Mouse (Mus musculus): ENCODE data around the gene Ndufaf8.

DNA sequence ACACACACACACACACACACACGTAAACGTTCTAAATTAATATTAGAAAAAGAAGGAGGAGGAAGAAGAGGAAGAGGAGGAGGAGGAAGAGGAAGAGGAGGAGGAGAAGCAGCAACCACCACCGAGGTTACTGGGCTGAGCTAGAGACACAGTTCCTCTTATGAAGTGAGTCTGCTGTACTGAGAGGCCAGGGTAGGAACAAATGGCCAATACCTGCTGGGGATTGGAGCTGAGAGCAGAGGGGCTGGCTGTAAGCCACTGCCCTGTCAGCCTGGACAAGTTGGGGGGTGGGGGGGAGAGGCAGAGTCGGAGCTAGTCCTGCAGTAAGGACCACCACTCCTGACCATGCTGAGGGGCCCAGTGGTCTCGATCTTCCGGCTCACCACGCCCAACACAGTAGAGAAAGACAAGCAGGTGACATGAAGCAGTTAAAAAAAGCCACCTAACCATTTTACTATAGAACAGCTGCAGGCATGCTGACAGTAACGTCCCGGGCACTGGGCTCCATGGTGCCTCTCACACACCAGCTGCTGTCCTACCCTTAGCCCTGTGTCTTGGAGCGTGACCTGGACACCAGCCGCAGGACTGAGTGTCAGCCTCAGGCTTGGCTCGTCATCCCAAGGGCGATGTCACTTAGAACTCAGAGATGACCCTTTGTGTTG, 34.6 kb upstream of the Ndufaf8 start:
- TF ChIP-seq GATA1 (IDR thresholded peaks at IDR 0.05; ENCODE audit: low read length): no peak
- no peak for TF ChIP-seq TAL1 (IDR thresholded peaks at IDR 0.05; ENCODE audit: low read length)
